Mouse (Mus musculus): ENCODE measurements around the gene Nrtn.

Gene Nrtn

DNA sequence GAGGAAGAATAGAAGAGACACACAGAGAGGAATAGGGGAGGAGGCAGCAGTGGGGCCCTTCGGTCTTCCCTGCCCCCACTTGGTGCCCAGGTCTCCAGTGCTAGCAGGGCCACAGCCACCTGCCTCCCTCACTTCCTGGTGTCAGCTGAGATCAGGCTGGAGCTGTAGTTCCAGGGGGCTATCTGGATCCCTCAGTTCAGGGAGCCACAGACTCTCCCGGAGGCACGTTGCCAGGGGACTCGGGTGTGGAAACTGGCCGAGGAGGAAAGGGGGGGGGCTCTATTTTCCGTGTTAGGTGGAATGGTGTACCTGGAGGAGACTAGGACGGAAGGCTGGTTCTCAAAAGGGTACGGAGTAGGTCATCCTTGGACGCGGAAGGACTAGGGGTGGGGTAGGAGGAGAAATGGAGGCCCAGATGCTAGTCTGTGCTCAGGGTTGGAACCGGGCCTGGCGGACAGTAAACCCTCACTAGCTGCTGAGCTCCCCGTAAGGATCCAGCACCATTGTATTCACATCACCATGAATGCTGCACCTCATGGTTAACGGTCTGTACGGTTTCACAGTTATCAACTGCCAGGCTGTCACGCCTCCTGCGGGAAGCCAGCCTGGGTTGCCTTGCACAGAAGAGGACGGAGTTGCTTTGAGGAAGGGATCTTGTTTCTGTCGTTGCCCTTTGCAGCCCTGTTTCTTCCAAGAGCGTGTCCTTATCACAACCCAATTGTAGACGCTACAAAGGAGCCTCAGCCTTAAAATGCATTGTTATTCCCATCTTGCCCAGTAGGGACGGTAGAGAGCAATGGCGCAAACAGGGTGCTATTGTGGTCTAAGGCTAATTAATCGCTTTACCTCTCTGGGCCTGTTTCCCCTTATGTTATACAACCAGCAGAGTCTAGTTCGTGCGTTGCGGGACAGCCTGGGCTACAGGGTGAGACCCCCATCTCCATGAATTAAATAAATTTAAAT lies 5.7 kb upstream of the Nrtn start:
- DNase-seq (ENCODE audit: low spot score): peak; percentile 77

DNA sequence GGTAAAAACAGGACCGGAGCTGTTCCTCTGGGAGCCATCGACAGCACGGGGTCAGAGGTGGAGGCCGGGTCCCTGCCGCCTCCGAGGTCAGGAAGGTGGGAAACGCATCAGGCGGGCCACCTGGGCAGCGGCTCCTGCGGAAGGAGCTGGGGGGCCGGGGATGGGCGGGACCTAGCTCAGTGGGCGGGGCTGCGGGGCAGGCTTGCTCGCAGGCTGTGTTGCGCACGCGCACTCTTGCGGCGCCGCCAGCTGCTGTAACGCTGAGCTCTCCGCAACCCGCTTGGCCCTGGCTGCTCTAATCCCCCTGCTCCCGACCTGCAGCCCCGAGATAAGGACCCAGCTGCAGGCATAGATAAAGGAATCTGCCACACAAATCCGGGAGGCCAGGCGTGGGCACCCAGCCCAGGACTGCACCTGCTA lies 4.7 kb upstream of the Nrtn start:
- DNase-seq (ENCODE audit: low spot score): peak; percentile 85

DNA sequence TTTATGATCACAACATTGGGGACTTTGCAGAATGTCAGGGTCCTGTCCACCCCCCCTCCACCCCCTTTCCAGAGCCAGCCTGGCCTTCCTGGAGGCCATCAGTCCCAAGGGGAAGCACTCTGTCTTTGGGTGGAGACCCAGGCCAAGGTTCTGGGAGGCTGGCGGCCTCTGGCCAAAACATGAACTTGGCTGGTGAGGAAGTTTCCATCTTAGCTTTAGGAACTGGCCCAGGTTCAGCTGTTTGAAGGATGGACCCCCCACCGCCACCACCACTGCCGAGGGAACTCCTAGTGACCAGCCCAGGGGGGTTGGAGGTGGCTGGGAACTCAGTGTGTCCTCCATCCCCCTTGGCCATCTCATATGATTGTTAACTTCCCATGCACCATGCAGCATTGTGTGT lies 3.7 kb upstream of the Nrtn start:
- no peak for DNase-seq (ENCODE audit: low spot score)

DNA sequence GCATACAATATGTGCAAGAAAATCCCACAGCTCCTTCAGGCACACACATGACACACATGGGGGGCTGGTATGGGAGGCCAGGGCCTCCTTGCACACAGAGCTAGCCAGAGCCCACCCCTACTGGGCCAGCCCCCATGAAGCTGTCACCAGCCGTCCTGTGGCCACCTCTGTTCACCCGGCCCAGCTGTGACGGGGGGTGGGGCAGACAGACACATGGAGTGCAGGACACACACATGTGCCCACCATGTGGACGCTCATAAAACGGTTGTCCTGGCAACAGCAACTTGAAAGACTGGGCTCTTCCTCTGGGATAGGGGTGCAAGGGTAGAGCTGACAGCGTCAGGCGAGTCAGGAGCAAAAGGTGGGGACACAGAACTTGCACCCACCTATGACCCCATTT lies 1.9 kb upstream of the Nrtn start:
- DNase-seq (ENCODE audit: low spot score): no peak

DNA sequence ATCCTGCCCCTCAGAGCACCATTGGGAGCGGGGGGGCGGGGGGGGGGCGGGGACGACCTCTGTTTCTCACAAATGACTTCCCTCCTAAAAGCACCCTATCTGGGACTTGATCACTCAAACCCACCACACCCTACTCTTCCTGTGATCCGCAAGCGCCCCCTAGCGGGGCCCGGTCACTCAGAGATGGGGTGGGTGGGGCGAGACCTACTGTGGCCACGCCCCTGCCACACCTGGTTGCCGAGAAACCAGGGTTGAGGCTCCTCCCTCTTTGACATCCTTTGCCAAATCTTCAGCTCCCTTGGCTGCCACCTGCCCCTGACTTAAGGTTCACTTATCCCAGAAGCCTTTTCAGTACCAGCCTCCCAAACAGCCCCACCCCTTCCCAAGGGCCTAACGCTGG lies 802 bp upstream of the Nrtn start:
- DNase-seq (ENCODE audit: low spot score): peak; percentile 69

DNA sequence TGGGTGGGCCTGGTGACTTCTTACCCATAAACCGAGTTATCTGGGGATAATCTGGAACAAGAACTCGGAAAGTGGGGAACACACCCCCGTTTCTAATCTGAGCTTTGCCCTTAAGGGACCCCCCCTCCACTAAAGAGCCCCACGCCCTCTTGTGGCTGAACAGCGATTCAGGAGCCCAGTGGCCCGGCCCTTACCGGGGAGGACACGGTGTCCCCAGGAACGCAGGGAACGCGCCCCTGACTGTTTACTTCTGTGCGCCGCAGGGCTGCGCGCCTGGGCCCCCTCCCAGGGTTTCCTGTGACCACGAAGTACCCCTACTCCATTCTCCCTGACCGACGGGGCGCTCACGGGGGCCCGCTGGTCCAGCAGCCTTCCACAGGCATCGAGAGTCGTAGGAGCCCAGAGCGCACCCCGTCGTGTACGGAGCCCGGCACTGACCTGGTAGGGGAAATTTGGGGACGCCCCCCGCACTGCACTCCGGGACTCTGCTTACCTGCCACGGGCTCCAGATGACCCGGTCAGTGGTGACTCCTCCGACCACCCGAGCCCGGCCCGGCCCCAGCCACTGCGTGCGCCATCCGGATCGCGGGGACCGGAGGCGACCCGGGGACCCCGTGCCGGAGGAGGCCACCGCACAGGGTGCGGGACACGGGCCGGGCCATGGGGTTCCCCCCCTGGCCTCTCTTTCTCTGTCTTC lies 479 bp downstream of the Nrtn start:
- no peak for DNase-seq (ENCODE audit: low spot score)

DNA sequence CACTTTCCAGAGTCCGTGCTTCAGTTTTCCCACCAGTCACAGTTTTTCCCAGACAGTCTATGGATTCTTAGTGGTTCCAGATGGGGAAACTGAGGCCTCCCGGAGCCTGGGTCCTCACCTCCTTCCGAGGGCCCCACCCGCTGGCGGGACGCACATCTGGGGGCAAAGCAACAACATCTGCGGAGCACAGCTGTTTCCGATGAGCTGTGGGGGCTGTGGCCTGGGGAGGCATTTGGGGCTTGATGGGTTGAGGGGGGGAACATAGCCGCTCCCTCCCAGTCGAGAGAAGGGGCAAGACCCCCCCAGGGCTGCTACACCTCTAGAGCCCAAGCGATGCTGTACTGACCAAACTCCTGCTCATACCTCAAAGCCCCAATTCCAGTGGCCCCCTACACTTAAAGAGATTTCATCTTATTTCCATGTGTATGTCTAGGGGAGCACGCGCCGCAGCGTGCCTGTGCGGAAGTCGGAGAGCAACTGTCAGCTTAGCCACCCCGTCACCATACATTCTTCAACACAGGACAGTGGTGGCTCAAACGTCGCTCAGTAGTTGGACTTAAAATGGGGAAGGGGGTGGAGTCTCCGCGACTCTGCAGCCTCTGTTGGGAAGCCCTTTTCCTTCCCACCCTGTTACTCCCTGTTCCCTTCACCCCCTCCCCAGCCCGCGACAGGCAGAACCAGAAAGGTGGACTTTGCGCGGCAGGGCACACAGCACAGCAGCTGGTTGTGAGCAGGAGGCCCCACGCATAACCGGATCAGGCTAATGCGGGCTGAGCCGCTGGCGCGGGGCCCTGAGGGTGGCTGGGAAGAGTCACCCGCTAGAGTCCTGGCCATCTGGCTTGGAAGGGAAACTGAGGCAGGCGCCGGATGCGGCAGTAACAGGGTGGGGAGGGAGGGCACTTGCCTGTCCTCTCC lies 2.8 kb downstream of the Nrtn start:
- DNase-seq (ENCODE audit: low spot score): no peak

DNA sequence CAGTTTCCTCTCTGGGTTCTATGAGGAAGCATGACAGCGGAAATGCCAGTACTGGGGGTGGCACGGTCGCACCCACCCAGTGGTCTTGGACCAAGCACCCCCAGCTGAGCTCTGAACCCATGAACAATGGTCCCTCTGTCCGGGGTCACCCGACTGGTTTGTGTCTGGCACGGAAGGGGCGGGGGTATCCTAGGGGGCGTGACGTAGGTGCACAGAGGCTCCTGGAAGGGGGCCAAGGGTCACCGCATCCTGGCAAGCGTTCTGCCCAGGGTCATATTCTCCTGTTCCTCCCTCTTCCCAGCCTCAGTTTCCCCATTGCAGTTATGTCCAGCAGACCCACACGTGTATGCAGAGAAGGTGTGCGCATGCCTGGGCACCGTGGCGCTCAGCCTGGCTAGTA lies 3.9 kb downstream of the Nrtn start:
- no peak for DNase-seq (ENCODE audit: low spot score)

DNA sequence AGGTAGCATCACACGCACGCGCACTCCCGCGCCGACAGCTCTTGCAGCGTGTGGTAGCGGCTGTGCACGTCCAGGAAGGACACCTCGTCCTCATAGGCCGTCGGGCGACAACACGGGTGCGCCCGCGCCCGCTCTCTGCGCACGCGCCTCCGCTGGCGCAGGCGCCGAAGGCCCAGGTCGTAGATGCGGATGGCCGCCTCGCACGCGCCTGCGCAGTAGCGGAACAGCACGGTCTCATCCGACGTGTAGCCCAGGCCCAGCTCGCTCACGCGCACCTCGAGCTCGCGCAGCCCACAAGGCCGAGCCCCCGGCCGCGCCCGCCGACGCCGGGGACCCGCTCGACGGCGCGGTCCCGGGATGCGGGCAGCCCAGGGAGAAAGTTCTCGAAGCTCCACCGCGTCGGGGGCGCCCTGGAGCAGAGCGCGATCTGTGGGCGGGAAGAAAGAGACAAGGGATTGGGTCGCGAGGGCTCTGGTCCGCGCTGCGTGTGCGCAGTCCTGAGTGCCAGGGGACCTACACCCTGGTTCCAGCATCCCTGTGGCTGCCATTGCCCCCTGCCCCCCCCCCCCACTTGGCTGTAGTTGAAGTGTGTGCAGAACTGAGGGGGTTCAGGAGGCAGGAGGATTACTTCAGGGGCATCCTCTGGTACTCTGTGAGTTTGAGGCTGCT lies 5.8 kb downstream of the Nrtn start:
- DNase-seq (ENCODE audit: low spot score): no peak

DNA sequence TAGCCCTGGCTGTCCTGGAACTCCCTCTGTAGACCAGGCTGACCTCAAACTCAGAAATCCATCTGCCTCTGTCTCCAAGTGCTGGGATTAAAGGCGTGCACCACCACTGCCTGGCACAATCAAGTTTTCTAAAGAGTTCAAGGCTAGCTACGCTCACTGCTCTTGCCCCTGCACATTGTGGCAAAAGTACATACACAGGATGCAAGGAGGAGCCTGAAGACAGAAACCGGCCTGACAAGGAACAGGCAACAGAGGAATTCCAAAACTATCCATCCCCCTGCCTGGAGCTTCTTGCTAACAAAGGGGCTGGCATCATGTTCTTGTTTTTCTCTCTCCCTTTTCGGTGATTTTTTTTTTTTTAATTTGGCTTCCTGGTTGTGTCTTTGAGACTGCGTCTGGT lies 13.2 kb downstream of the Nrtn start:
- no peak for DNase-seq (ENCODE audit: low spot score)

DNA sequence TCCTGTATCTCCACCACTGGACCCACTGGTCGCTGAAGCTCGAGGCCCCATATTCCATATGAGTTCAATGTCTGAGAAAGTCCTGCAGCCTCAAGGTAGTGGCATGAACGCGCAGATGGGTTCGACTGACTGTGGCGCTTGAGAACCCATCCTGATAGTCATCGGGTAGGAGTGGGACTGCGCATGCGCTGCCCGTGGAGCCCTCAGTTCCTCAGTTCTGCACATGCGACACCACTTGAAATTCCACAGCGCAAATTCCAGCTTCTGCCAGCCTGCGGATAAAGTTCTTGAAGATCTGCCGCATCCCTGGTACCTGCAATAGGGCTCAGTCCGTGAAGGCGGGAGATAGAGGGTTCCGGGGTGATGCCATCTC lies 16.6 kb downstream of the Nrtn start:
- no peak for DNase-seq (ENCODE audit: low spot score)

DNA sequence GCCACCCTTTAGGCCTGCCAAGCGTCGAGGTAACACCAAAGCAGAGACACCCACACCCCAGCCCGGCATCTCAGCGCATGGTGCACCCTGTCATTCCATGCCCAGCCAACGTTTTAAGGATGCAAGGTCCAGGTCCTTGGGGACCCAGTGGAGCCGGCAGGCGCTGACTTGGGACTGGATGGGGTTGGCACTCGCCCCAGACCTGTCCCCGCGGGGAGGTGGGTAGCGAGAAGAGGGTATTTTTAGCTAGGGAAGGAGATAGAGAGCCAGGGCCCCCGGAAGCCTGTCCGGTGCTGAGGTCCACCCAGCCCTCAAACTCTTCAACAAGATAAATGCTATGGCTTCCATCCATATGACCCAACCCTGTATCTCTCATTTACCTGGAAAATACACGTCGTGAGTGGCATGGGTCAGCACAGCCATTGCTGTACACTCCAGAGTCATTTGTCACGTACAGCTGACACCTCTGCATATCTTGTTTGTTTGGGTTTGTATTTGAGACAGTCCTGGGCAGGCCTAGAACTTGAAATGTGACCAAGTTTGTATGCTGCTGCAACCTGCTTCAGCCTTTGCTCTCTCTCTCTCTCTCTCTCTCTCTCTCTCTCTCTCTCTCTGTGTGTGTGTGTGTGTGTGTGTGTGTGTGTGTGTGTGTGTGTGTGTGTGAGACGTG lies 17.1 kb downstream of the Nrtn start:
- DNase-seq (ENCODE audit: low spot score): no peak

DNA sequence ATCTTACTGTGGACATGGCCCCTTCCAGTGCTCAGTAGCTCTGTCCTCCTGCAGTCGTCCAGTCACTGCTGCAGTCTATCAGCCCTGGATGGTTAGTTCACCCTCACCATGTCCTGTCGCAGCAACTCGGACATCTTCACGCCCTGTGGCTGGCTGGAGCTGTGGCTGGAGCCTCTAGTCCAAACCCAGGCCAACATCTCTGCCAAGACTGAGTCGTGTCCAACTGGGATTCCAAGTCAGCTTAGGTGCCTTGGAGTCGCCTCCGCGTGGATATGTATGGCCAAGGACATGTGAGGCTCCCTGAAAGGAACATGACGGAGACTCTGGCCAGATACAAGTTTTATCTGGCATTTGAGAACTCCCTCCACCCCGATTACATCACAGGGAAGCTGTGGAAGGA lies 19.1 kb downstream of the Nrtn start:
- DNase-seq (ENCODE audit: low spot score): no peak

DNA sequence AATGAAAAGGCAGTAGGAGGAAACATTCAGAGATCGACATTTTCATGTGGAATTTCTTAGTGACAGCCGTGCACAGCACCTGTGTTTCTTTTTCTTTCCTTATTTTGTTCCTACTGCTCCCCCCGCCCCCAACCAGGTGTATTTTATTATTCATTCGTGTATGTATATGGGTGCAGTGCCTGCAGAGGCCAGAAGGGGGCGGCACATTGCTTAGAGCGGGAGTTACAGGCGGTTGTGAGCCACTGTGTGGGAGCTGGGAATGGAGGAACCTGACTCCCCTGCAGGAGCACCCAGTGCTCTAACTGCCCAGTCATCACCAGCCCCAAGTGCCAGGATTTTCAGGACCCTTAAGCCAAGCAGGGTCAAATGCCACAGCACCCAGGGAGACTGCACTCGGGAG lies 20.8 kb downstream of the Nrtn start:
- DNase-seq (ENCODE audit: low spot score): no peak

DNA sequence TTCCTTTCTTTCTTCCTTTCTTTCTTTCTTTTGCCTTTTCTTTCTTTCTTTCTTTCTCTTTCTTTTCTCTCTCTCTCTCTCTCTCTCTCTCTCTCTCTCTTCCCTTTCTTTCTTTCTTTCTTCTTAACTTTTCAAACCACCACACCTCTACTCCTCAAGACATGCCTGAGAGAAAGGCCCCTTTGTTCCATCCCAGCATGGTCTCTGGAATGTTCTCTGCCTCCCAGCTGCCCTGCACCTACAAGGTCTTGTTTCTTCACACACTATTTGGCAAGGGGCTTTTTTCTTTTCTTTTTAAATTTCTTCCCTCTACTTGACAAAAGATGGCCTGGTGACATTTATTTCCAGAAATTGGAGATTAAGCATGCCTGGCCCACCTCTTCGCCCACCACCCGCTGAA lies 27.7 kb downstream of the Nrtn start:
- no peak for DNase-seq (ENCODE audit: low spot score)

DNA sequence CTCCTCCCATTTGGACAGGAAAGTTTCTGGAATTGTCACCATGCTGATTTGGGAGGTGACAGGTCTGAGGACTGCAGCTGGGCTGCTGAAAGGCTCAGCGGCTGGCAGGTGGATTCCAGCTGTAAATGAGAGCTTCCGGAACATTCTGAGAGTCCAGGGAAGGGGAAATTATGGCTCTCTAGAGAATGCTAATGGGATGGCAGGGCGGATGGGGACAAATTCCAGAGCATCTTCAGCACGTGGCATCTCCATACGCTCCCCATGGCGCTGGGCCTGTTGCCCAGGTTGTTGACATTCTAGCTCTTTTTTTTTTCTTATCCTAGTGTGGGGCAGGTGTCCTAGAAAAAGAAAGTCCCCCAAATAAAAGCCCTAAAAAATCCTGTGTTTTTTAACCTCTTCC lies 28.2 kb downstream of the Nrtn start:
- no peak for DNase-seq (ENCODE audit: low spot score)

DNA sequence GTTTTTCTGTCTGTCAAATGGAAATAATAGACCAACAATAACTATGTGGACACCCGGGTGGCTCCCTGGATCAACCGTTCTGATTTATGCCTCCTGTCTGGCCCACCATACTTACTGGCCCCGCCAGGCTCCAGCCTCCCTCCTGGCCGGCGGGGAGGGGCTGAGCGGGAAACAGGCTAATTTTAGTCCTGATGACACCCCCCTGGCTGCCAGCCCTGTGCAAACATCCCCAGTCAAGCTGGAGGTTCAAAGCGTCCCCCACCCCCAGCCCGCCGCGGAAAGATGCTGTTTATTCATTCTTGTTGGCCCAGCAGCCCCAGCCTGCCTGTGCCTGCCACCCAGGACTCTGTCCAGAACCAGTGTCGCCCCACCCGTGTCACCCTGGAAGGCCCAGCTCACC lies 29.2 kb downstream of the Nrtn start:
- no peak for DNase-seq (ENCODE audit: low spot score)

DNA sequence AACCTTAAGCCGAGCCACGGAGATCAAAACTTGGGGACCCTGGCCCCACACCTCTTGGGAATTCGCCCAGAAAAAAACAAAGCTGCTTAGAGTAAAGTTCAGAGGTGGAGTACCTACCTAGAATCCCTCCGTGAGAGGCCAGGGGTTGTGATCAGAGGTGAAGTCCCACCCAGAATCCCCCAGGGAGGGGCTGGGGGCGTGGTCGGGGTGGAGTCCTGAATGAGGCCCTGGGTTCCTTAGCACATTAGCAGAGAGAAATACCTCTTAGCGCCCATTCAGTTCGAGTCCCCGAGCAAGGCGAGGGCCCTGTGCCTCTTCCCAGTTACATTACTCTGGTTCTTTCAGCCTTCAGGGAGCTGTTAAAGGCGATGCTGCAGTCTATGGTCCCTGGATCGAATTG lies 29.7 kb downstream of the Nrtn start:
- DNase-seq (ENCODE audit: low spot score): no peak

DNA sequence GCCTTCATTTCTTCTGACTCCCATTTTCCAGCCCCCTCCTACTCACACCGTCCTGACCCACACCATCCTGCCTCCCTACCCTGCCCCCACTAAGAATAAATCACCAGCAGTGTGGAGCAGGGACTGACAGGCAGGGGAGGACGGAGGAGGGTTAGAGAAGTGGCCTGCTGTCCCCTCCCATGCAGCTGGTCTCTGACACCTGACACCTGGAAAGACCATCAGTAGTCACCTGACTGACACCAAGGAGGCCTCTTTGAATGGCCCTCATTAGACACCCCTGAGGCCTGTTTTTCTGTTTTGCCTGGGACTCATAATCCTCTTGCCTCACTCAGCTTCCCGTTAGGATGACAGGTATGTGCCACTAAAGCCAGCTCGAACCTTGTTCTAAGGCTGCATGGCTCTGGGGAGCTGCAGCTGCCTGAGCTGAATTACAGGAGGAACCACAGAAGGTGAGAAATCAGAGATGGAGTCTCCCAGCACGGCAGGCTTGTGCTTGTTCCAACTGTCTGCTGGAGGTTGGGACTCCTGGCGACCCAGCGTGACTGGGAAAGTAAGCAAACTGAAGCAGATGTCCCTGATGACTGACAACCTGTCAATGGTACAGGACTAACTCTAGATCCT lies 30.2 kb downstream of the Nrtn start:
- DNase-seq (ENCODE audit: low spot score): no peak

DNA sequence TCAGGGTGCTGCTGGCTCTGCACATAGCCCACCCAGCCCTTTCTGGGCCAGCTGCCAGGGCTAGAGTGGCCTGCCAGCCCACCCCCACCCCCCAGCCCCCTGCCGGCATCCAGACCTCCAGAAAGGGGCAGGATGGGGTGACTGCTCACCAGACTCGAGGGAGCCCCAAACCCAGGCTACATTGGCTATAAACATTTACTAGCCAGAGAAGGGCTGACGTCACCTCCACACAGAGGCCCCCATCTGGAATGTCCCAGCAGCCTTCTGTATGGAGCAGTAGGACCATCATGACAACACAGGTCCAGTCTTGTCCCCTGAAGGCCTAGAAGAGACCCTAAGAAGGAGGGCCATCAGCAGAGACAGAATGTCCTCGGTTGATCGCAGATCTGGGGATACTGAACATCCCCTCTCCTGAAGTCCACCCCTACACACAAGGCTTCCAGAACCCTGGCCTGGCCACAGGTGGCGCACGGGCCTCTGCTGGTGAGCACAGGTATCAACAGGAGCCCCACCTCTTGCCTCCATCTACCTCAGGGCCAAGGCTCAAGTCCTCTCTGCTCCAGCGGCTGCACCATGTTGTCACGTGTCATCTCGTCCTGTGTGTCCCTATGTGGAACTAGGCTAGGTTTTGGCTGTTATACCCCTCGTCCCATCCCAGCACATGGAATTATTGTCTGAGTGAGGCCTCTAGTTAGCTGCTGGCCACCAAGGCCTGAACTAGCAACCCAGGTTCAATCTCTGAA lies 33.7 kb downstream of the Nrtn start:
- DNase-seq (ENCODE audit: low spot score): no peak

All from layer of hippocampus, adult 11-12 months (tissue).